Mouse (Mus musculus): ENCODE data around the gene Agpat4. TPM values are rescaled to one million over a fixed set of nuclear protein-coding genes. Genes with fewer than 3 reads are reported as not detected.

Agpat4 gene
- polyA plus RNA-seq, 1 experiment = 25.3 TPM

- Histone ChIP-seq H3ac (ENCODE audit: control insufficient read depth, insufficient read length, low read depth) (no peak overlapping the region), H3K27me3 (ENCODE audit: control insufficient read depth, insufficient read depth, insufficient read length) (no peaks in the 10 kb centered on the region), H3K79me3 (ENCODE audit: low read depth) (no peaks in the 10 kb centered on the region), H3K79me2 (ENCODE audit: control insufficient read depth, insufficient read depth) (peaks cover 20% of the 10 kb centered on the region), H3K4me3 (ENCODE audit: insufficient read depth, poor library complexity, severe bottlenecking) (no peak overlapping the region), H3K36me3 (ENCODE audit: control insufficient read depth, insufficient read depth) (peaks cover 17% of the 10 kb centered on the region)
- TF ChIP-seq MAX (IDR thresholded peaks at IDR 0.05) (no peak), CTCF (IDR thresholded peaks at IDR 0.05; ENCODE audit: control insufficient read depth, insufficient read depth, insufficient read length) (no peak), MYOG (IDR thresholded peaks at IDR 0.05; ENCODE audit: control insufficient read depth, extremely low read depth, insufficient read length) (no peak), MYOD1 (IDR thresholded peaks at IDR 0.05; ENCODE audit: control insufficient read depth, insufficient read length, low read depth) (no peak), FOSL1 (IDR thresholded peaks at IDR 0.05; ENCODE audit: insufficient read depth, low read length, poor library complexity, severe bottlenecking) (no peak), CEBPB (IDR thresholded peaks at IDR 0.05; ENCODE audit: low read depth) (no peak), USF1 (IDR thresholded peaks at IDR 0.05; ENCODE audit: low read depth) (no peak)
These were observed 149.6 kb downstream of the Agpat4 start for GRCm38 (mm10) chr17:12268091-12268490.

- H3K27me3 ChIP-seq (ENCODE audit: control insufficient read depth, insufficient read depth, insufficient read length) = no peaks in the 10 kb centered on the region
- H3ac ChIP-seq (ENCODE audit: control insufficient read depth, insufficient read length, low read depth) = no peak overlapping the region
- H3K36me3 ChIP-seq (ENCODE audit: control insufficient read depth, insufficient read depth) = peaks cover 17% of the 10 kb centered on the region
- TF ChIP-seq MYOD1 (IDR thresholded peaks at IDR 0.05; ENCODE audit: control insufficient read depth, insufficient read length, low read depth) (peak; percentile 68), MAX (IDR thresholded peaks at IDR 0.05) (no peak)
- peaks cover 20% of the 10 kb centered on the region for H3K79me2 ChIP-seq (ENCODE audit: control insufficient read depth, insufficient read depth)
- H3K79me3 ChIP-seq (ENCODE audit: low read depth) = no peaks in the 10 kb centered on the region
- no peak overlapping the region for H3K4me3 ChIP-seq (ENCODE audit: insufficient read depth, poor library complexity, severe bottlenecking)
These were observed 150.0 kb downstream of the Agpat4 start for GRCm38 (mm10) chr17:12268538-12268937.

Other genes starting within 250 kb of the Agpat4 start
- gene Map3k4, start 200.1 kb downstream of the Agpat4 start, polyA plus RNA-seq (2012; fragmentation: generic; extraction: Trizol) = 20.9 TPM